Mouse (Mus musculus): Measurements from ENCODE around the gene Pik3r4.

DNA sequence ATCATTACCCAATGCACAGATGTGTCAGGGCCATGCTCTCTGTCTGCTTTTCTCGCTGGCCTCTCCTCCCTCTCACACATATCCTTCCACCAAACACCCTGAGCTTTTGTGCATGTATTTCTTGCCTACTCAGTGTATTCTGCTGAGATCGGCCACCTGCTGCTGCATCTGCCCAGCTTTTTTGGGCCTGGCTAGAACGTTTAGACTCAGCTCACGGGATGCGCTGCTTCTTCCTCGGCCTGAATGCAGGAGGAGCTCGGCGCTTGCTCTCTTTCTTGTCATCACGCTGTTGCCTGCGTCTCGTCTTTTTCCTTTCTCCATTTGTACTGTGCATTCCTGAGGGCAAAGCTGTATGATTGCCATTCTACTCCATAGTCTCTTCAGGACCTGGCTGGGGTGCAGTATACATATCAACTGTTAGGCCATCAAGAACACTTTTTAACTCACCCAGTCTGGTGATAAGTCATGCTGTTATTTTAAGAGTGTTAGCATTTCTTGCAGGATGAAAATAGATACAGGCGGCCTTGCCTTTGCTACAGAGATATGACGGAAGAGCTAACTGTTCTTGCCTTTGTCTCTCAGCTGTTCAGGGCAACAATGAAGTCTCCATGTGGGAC, 41.9 kb downstream of the Pik3r4 start:
- no peak for TF ChIP-seq CTCF (conservative IDR thresholded peaks at IDR 0.05; ENCODE audit: low read length)
- TF ChIP-seq POU5F1 (IDR thresholded peaks at IDR 0.05; ENCODE audit: borderline replicate concordance, low read length), result no peak
